Mouse (Mus musculus) kidney, embryonic 14.5 days (tissue): ENCODE data around the gene Ide. TPM values are rescaled to one million over a fixed set of nuclear protein-coding genes. Genes with fewer than 3 reads are reported as not detected.

Source experiments
- ATAC-seq: fragments of 200-750 bp; cut with Nextera tagmentation; 2 replicates; pipeline ENCODE4 v1.8.0; 2017; ENCODE audit warnings: moderate number of reproducible peaks, mild to moderate bottlenecking, moderate TSS enrichment, moderate library complexity; ENCODE audit not compliant: low FRiP score, low TSS enrichment
- H3K27ac ChIP-seq: fragments of 300-500 bp; sonication (generic); 2 replicates; pipeline ENCODE4 v1.5.1; 2014; ENCODE audit warnings: low read depth, mild to moderate bottlenecking, low read length, moderate library complexity, mixed read lengths
- H3K27me3 ChIP-seq: fragments of 300-500 bp; sonication (generic); 2 replicates; pipeline ENCODE4 v1.6.1; 2014; ENCODE audit warnings: mild to moderate bottlenecking, low read length; ENCODE audit not compliant: control insufficient read depth, insufficient read depth
- H3K36me3 ChIP-seq: fragments of 300-500 bp; sonication (generic); 2 replicates; pipeline ENCODE4 v1.6.1; 2014; ENCODE audit warnings: low read length, mixed read lengths; ENCODE audit not compliant: control insufficient read depth, insufficient read depth
- H3K4me1 ChIP-seq: fragments of 300-500 bp; sonication (generic); 2 replicates; pipeline ENCODE4 v1.6.1; 2014; ENCODE audit warnings: low read length, mixed read lengths; ENCODE audit not compliant: control insufficient read depth, insufficient read depth
- H3K4me2 ChIP-seq: fragments of 300-500 bp; sonication (generic); replicated peaks from 2 replicates; pipeline ENCODE4 v1.6.1; 2014; ENCODE audit warnings: low read depth, mild to moderate bottlenecking, low read length
- H3K4me3 ChIP-seq: fragments of 300-500 bp; sonication (generic); 2 replicates; pipeline ENCODE4 v1.5.1; 2014; ENCODE audit warnings: mild to moderate bottlenecking, low read length
- H3K9ac ChIP-seq: fragments of 300-500 bp; sonication (generic); 2 replicates; pipeline ENCODE4 v1.6.1; 2014; ENCODE audit warnings: low read depth, mild to moderate bottlenecking, low read length, moderate library complexity
- H3K9me3 ChIP-seq: fragments of 300-500 bp; sonication (generic); 2 replicates; pipeline ENCODE4 v1.6.1; 2016; ENCODE audit warnings: low read length; ENCODE audit not compliant: control insufficient read depth
- WGBS: fragments of 180-500 bp; shearing (Covaris S2); extraction: QIAGEN DNeasy Blood & Tissue Kit; methylation state at CpG from one replicate; pipeline ENCODE4 v1.1.7; 2014; 5-methylcytosine and 5-hydroxymethylcytosine counted together
- polyA plus RNA-seq: library from polyadenylated mRNA; unstranded; fragments of >200 nt; fragmentation: Nextera tagmentation; extraction: Ambion mirVana; gene quantifications from 2 replicates; pipeline ENCODE4 v1.2.1, GENCODE M21; 2014

Gene Ide
- polyA plus RNA-seq, 1 experiment from 2014 or later, result 74.9 TPM

DNA sequence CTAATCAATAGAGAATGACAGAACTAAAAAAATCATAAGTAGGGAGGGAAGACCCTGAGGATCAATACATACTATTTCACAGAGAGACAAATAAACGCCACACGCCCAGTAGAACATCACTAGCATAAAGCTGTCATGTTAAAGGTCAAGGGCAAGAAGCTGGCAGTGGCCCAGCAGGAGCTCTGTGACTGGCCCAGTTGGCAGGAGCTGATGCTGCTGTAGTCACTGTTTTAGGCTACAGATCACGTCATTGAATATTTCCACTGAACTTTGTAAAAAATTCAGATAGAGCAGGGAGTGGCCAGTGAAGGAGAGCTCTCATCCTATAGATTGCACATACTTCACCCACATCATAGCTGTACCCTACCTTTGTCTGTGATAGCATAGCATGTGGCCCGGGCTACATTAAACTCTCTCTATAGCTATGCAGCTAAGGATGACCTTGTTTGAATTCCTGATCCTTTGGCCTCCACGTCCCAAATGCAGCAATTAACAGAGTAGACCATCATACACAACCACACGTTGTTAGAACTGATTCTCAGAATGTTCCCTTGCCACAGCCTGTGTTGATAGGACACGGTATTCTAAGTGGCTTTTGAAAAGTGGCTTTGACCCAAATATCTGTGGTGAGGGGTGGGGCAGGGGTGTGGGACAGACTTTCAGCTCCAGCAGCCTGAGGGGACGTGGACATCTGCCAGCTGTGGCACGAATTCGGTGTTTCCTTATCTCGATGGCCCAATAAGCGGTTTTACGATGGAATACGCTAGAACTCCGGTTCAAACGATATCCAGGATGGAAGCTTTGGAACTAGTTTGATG is 16.6 kb downstream of the Ide start:
- ATAC-seq, result no peak
- WGBS, result 87% methylated on average over 16 of the region's 16 CpGs
- H3K27me3 ChIP-seq, result no peaks in the 10 kb centered on the region
- H3K4me3 ChIP-seq, result no peak overlapping the region
- H3K27ac ChIP-seq, result no peak overlapping the region
- 0 out of 2 replicates have a peak, but pooled peaks cover 6% of the 10 kb centered on the region for H3K36me3 ChIP-seq
- H3K9ac ChIP-seq, result no peak overlapping the region
- H3K4me2 ChIP-seq, result no peak overlapping the region
- H3K4me1 ChIP-seq, result no peaks in the 10 kb centered on the region
- H3K9me3 ChIP-seq, result no peaks in the 10 kb centered on the region

DNA sequence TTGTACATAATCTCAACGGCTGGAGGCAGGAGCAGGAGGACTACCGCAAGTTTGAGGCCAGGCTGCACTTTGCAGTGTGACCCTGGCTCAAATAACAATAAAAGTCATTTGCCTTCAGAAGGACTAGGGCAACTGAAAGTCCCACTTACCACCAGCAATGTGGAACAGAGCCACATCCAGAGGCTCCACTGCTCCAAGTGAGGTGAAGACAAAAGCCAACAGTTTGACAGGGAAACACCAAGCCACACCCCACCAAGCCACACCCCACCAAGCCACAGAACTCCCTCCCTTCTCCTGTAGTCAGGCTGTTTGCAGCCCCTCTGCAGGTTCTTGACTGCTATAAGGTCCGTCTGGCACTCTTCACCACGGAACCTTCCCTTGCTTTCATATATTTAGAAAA is 20.3 kb downstream of the Ide start:
- Histone ChIP-seq H3K9me3 (no peaks in the 10 kb centered on the region), H3K4me3 (no peak overlapping the region), H3K4me2 (no peak overlapping the region), H3K4me1 (no peaks in the 10 kb centered on the region), H3K9ac (no peak overlapping the region), H3K27me3 (no peaks in the 10 kb centered on the region), H3K27ac (no peak overlapping the region), H3K36me3 (peaks cover 11% of the 10 kb centered on the region; the same call in 1 of the 2 replicates)
- no peak for ATAC-seq
- 88% methylated on average over 4 of the region's 4 CpGs for WGBS

DNA sequence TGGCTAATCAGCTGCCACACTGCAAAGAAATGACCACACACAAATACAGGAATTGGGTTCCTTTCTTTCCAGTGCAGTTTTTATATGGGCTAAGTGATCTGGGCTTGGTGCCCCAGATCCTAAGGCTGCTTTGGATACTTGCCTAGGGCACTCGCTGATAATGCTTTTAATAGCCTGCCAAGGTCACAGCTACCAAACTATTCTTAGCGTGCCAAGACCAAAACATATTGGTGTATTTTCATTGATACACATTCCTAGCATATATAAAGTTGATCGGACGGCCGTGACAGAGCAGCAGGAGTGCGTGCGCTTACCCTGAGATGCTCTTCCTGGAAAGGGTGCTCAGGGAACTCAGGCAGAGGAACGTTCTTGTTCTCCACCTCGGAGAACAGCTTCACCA is 22.6 kb downstream of the Ide start:
- no peaks in the 10 kb centered on the region for H3K9me3 ChIP-seq
- H3K9ac ChIP-seq, result no peak overlapping the region
- H3K27ac ChIP-seq, result no peak overlapping the region
- no peak overlapping the region for H3K4me3 ChIP-seq
- H3K27me3 ChIP-seq, result no peaks in the 10 kb centered on the region
- WGBS, result 91% methylated on average over 9 of the region's 9 CpGs
- no peaks in the 10 kb centered on the region for H3K4me1 ChIP-seq
- H3K36me3 ChIP-seq, result peaks cover 20% of the 10 kb centered on the region; the same call in 1 of the 2 replicates
- ATAC-seq, result no peak
- H3K4me2 ChIP-seq, result no peak overlapping the region

DNA sequence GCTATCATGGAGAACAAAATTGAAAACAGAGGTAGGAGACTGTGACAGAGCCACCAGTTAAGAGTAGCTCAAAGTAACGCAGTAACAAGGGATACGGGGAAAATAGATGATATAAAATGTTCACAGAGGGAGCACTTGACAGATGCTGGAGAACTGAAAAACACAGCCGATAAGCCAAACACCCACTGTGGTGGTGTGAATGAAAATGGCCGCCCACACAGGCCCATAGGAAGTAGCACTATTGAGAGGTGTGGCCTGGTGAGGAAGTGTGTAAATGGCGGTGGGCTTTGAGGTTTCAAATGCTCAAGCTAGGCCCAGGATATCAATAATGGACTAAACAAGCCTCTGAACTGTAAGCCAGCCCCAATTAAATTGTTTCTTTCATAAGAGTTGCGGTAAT is 26.2 kb downstream of the Ide start:
- no peak overlapping the region for H3K9ac ChIP-seq
- H3K4me3 ChIP-seq, result no peak overlapping the region
- peaks cover 20% of the 10 kb centered on the region; the same call in 1 of the 2 replicates for H3K36me3 ChIP-seq
- no peaks in the 10 kb centered on the region for H3K9me3 ChIP-seq
- no peak overlapping the region for H3K27ac ChIP-seq
- ATAC-seq, result no peak
- WGBS, result 97% methylated on average over 6 of the region's 6 CpGs
- H3K4me2 ChIP-seq, result no peak overlapping the region
- H3K4me1 ChIP-seq, result 0 out of 2 replicates have a peak, but pooled peaks cover 3% of the 10 kb centered on the region
- H3K27me3 ChIP-seq, result no peaks in the 10 kb centered on the region

DNA sequence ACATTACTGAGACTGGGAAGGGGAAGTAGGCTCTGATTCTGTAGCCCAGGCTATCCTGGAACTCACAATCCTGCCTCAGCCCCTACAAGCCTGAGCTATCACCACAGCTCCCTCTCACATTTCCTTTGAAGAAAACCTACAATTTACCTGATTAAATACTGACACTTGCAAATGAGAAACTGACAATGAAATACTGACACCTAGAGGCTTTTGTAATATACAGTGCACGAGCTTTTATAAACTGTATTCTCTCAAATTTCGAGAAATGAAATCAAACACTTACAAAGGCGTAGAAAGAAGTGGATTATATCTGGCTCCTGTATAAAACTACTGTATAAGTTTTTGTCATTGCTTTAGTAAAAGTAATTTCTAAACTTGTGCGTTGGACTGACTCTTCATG is 27.5 kb downstream of the Ide start:
- H3K4me2 ChIP-seq, result no peak overlapping the region
- WGBS, result 80% methylated on average over 4 of the region's 4 CpGs
- ATAC-seq, result no peak
- no peaks in the 10 kb centered on the region for H3K9me3 ChIP-seq
- H3K27me3 ChIP-seq, result no peaks in the 10 kb centered on the region
- 0 out of 2 replicates have a peak, but pooled peaks cover 3% of the 10 kb centered on the region for H3K4me1 ChIP-seq
- no peak overlapping the region for H3K4me3 ChIP-seq
- peaks cover 20% of the 10 kb centered on the region; the same call in 1 of the 2 replicates for H3K36me3 ChIP-seq
- H3K27ac ChIP-seq, result no peak overlapping the region
- H3K9ac ChIP-seq, result no peak overlapping the region

DNA sequence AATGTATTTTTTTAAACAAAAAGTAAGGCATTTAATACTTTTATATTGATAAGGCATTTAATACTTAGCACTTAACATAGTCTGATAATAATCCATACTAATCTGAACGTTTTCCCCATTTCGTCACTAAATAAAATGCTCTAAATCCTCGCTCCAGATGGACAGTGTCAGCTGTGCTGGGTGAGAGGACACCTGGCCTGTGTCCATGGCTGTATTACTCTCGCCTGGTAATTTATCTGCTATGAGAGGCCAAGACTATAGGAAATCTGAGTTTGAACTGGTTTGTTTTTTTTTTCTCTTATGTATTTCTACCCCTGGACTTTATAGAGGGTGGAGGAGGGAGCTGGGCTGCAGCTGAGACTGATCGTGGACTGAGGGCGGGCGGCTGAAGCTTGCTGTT is 28.7 kb downstream of the Ide start:
- no peak for ATAC-seq
- no peaks in the 10 kb centered on the region for H3K9me3 ChIP-seq
- H3K4me2 ChIP-seq, result no peak overlapping the region
- H3K27ac ChIP-seq, result no peak overlapping the region
- 0 out of 2 replicates have a peak, but pooled peaks cover 3% of the 10 kb centered on the region for H3K4me1 ChIP-seq
- no peak overlapping the region for H3K9ac ChIP-seq
- H3K36me3 ChIP-seq, result peaks cover 15% of the 10 kb centered on the region; the same call in 1 of the 2 replicates
- H3K27me3 ChIP-seq, result no peaks in the 10 kb centered on the region
- no peak overlapping the region for H3K4me3 ChIP-seq
- 49% methylated on average over 7 of the region's 7 CpGs for WGBS

DNA sequence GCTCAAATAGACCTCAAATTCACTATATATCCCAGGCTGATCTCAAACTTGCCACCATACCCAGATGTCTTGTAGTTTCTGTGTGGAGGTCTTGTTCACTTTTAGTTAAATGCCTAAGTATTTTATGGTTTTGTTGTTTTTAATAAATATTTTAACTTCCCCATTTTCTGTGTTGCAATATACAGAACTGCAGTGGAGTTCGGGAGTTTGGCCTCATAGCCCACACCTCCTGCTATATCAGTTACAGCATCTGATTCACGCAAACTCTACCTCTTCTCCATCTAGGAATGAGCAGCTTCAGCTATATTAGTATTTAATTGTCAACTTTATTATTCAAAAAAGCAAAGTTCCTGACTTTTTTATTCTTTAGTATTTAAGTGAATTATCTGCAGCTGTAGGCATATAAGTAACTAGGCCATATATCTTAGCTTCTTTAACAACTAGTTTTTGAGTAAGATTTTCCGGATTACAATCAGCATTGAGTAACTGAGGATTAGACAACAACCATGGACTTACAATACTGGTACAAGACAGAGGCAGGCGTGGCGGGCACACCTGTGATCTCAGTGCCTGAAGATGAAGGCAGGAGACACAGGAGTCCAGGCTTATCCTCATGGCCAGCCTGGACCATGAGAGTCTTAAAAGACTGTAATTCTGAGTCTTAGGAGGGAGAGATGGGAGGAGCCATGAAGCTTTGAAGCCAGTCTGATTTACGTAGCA is 29.7 kb downstream of the Ide start:
- no peaks in the 10 kb centered on the region for H3K9me3 ChIP-seq
- no peak; the same call in 1 of the 2 replicates for ATAC-seq
- 74% methylated on average over 6 of the region's 6 CpGs for WGBS
- no peaks in the 10 kb centered on the region for H3K27me3 ChIP-seq
- H3K4me3 ChIP-seq, result no peak overlapping the region
- H3K4me1 ChIP-seq, result 0 out of 2 replicates have a peak, but pooled peaks cover 3% of the 10 kb centered on the region
- no peak overlapping the region for H3K27ac ChIP-seq
- no peak overlapping the region for H3K9ac ChIP-seq
- no peak overlapping the region for H3K4me2 ChIP-seq
- peaks cover 14% of the 10 kb centered on the region; the same call in 1 of the 2 replicates for H3K36me3 ChIP-seq

DNA sequence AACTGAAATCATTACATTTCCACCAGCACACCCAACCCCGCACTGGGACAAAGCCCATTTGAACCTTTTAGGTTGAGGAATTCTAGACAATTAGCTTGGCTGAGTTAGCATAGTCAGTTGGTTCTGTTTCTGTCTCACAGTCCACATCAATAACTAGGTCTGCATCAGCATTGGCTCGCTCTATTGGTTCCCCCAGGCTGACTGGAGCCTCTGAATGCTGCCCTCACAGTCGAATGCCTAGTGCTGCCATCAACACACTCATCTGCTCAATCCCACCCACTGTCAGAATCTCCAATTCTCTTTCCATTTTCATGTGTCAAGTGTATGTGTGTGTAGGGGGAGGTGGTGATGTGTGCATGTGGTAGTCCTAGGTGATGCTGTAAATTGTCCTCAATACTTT is 31.5 kb downstream of the Ide start:
- no peaks in the 10 kb centered on the region for H3K9me3 ChIP-seq
- H3K27ac ChIP-seq, result no peak overlapping the region
- no peak overlapping the region for H3K4me3 ChIP-seq
- peaks cover 9% of the 10 kb centered on the region; the same call in 1 of the 2 replicates for H3K36me3 ChIP-seq
- WGBS, result 91% methylated on average over 3 of the region's 3 CpGs
- H3K27me3 ChIP-seq, result no peaks in the 10 kb centered on the region
- ATAC-seq, result no peak
- H3K4me2 ChIP-seq, result no peak overlapping the region
- no peak overlapping the region for H3K9ac ChIP-seq
- H3K4me1 ChIP-seq, result 0 out of 2 replicates have a peak, but pooled peaks cover 3% of the 10 kb centered on the region

DNA sequence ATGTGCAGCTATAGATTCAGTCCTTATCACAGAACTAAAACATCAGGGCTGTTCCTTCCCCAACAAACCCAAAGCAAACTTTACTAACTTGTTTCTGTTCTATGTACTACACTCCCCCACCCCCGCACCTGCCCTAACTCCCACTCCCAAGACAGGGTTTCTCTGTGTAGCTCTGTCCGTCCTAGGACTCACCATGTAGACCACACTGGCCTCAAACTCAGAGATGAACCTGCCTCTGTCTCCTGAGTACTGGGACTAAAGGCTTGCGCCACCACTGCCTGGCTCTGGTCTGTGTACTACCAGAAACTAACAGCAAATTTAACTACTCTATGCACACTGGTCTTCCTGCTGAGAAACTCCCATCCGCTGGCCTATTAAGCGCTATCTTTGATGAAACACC is 32.8 kb downstream of the Ide start:
- 93% methylated on average over 5 of the region's 5 CpGs for WGBS
- Histone ChIP-seq H3K4me1 (0 out of 2 replicates have a peak, but pooled peaks cover 3% of the 10 kb centered on the region), H3K4me2 (no peak overlapping the region), H3K27ac (no peak overlapping the region), H3K27me3 (no peaks in the 10 kb centered on the region), H3K9ac (no peak overlapping the region), H3K4me3 (no peak overlapping the region), H3K36me3 (peaks cover 5% of the 10 kb centered on the region; the same call in 1 of the 2 replicates), H3K9me3 (no peaks in the 10 kb centered on the region)
- no peak for ATAC-seq
